Mouse (Mus musculus) monocyte, adult 59 days (primary cell): ENCODE measurements around the gene Zbbx. TPM values are rescaled to one million over a fixed set of nuclear protein-coding genes. Genes with fewer than 3 reads are reported as not detected.

Source experiments
- total RNA-seq, 2 experiments: library from RNA; stranded (reverse); gene quantifications; one replicate each; pipeline ENCODE4 v1.2.4; 2023

The Zbbx gene
- not detected for total RNA-seq

GRCm38 (mm10) chr3:75164838-75165496 lies at the start of gene Zbbx:
Gene Zbbx, minus strand, starts transcription at chr3:75165034.

Other genes starting within 250 kb of the Zbbx start
- not detected for gene Serpini2, start 105.0 kb upstream of the Zbbx start, total RNA-seq